Mouse (Mus musculus): Measurements from ENCODE around the gene Ndufs3. TPM values are rescaled to one million over a fixed set of nuclear protein-coding genes. Genes with fewer than 3 reads are reported as not detected.
A peak's percentile ranks its signal among the peaks of the same experiment; 100 is the strongest.

The Ndufs3 gene
- polyA plus RNA-seq, 1 experiment from 2014 or later: 259 TPM

DNA sequence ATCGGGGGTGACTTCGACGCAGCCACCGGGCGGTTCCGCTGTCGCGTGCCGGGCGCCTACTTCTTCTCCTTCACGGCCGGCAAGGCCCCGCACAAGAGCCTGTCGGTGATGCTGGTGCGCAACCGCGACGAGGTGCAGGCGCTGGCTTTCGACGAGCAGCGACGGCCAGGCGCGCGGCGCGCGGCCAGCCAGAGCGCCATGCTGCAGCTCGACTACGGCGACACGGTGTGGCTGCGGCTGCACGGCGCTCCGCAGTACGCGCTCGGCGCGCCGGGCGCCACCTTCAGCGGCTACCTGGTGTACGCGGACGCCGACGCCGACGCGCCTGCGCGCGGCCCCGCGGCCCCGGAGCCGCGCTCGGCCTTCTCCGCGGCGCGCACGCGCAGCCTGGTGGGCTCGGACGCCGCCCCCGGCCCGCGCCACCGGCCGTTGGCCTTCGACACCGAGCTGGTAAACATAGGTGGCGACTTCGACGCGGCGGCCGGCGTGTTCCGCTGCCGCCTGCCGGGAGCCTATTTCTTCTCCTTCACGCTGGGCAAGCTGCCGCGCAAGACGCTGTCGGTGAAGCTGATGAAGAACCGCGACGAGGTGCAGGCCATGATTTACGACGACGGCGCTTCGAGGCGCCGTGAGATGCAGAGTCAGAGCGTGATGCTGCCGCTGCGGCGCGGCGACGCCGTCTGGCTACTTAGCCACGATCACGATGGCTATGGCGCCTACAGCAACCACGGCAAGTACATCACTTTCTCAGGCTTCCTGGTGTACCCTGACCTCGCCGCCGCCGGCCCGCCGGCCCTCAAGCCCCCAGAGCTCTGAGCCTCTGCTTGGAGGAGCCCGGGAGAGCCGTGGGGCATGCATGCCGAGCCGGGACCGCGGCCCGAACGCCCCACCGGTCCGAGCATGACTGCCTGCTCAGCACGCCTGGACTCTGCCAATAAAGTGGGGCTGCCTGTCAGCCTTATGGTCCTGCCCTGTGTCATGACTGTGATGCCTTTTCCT lies 14.8 kb downstream of the Ndufs3 start:
- Histone ChIP-seq H3K4me3 (ENCODE audit: low read depth, low read length) (peak overlapping the region; percentile 43), H3K27ac (ENCODE audit: low read depth, low read length) (peak overlapping the region; percentile 70), H3K9ac (replicated peaks; ENCODE audit: low read depth, low read length) (peak overlapping the region; percentile 58), H3K9me3 (ENCODE audit: control insufficient read depth, low read length) (no peaks in the 10 kb centered on the region), H3K4me2 (ENCODE audit: low read depth, low read length) (peak overlapping the region; percentile 70), H3K36me3 (ENCODE audit: control insufficient read depth, insufficient read depth, low read length) (peaks cover 13% of the 10 kb centered on the region), H3K27me3 (ENCODE audit: control insufficient read depth, insufficient read depth, low read length) (peaks cover 7% of the 10 kb centered on the region), H3K4me1 (ENCODE audit: control insufficient read depth, insufficient read depth, low read length) (peaks cover 28% of the 10 kb centered on the region)
- ATAC-seq (ENCODE audit: low read depth): peak; percentile 66
- WGBS: 3% methylated on average over 108 of the region's 133 CpGs

DNA sequence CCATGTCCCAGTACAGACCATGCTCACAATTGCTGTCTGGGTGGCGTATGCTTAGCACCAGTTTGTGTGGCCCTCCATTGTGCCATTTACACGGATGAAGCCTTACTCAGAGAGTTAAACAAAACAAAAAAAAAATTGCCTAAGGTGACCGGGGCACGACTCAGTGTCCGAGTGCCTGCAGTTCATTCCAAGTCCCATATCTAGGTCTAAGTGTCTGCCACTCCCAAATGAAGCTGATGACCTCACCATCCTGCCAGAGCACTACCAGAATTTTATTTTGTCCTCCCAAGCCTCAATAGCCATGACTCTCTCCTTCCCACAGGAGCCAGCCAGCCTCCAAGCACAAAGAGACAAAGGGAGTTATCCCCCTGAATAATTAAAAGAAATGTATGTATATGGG lies 17.0 kb downstream of the Ndufs3 start:
- Histone ChIP-seq H3K4me3 (ENCODE audit: low read depth, low read length) (peak overlapping the region; percentile 68), H3K27me3 (ENCODE audit: control insufficient read depth, insufficient read depth, low read length) (peaks cover 7% of the 10 kb centered on the region), H3K4me2 (ENCODE audit: low read depth, low read length) (peak overlapping the region; percentile 75), H3K27ac (ENCODE audit: low read depth, low read length) (no peak overlapping the region), H3K9me3 (ENCODE audit: control insufficient read depth, low read length) (no peaks in the 10 kb centered on the region), H3K36me3 (ENCODE audit: control insufficient read depth, insufficient read depth, low read length) (peaks cover 10% of the 10 kb centered on the region), H3K4me1 (ENCODE audit: control insufficient read depth, insufficient read depth, low read length) (peaks cover 36% of the 10 kb centered on the region), H3K9ac (replicated peaks; ENCODE audit: low read depth, low read length) (peak overlapping the region; percentile 92)
- no peak for ATAC-seq (ENCODE audit: low read depth)
- WGBS: 66% methylated on average over 5 of the region's 5 CpGs

GRCm38 (mm10) chr2:90886436-90886835 lies 18.2 kb downstream of the Ndufs3 start:
- Histone ChIP-seq H3K4me3 (ENCODE audit: low read depth, low read length) (peak overlapping the region; percentile 68), H3K9me3 (ENCODE audit: control insufficient read depth, low read length) (no peaks in the 10 kb centered on the region), H3K27me3 (ENCODE audit: control insufficient read depth, insufficient read depth, low read length) (peaks cover 7% of the 10 kb centered on the region), H3K4me1 (ENCODE audit: control insufficient read depth, insufficient read depth, low read length) (peaks cover 36% of the 10 kb centered on the region), H3K4me2 (ENCODE audit: low read depth, low read length) (peak overlapping the region; percentile 75), H3K36me3 (ENCODE audit: control insufficient read depth, insufficient read depth, low read length) (0 out of 2 replicates have a peak, but pooled peaks cover 4% of the 10 kb centered on the region), H3K9ac (replicated peaks; ENCODE audit: low read depth, low read length) (peak overlapping the region; percentile 92), H3K27ac (ENCODE audit: low read depth, low read length) (peak overlapping the region; percentile 92)
- WGBS: 12% methylated on average over 6 of the region's 6 CpGs
- ATAC-seq (ENCODE audit: low read depth): 0 out of 2 replicates have a peak, but pooled peaks have one; percentile 1

DNA sequence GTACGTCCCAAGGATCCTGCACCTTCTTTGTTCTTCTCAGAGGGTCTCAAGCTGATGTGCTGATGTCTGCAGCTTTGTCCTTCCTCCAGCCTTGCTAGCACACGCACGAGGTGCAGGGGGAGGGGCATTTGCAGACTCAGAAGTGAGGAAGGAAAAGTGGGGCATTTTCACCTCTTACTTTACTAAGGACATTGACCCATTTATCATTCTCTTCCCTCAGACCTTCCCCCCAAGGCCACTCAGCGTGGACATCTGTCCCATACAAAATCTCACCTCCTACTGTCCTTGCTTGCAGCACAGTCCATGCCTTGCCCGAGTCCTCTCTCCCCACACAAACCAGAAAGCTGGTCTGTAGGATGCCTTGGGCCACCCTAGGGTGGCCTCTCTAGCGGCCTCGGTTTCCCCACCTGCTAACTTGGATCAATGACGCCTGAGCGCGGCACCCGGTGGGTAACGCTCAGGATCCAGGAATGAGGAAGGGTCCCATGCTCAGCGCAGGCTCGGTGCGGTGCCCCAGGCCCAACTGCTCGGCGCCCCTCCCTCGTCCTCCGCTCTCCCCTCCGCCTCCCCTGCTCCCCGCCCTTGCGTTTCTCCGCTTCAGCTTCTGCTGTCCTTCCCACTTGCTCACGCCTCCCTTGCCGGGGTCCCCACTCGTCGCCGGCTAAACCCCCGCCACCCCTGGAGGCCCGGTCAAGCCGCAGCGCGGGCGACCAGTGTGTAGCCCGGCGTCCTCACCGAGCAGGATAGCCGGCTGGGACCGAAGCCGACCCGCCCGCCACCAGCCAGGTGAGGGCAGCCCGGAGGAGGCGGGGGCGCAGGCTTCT lies 19.2 kb downstream of the Ndufs3 start, which contains the start of gene C1qtnf4:
Gene C1qtnf4 (plus strand): TSS at position 643 of the 824 bp plus-strand sequence.
- WGBS: 1% methylated on average over 38 of the region's 45 CpGs
- peak; percentile 78 for ATAC-seq (ENCODE audit: low read depth)
- peaks cover 7% of the 10 kb centered on the region for H3K27me3 ChIP-seq (ENCODE audit: control insufficient read depth, insufficient read depth, low read length)
- H3K9me3 ChIP-seq (ENCODE audit: control insufficient read depth, low read length): no peaks in the 10 kb centered on the region
- H3K4me1 ChIP-seq (ENCODE audit: control insufficient read depth, insufficient read depth, low read length): peaks cover 32% of the 10 kb centered on the region
- peak within 1 kb of the TSS; percentile 68 for H3K4me3 ChIP-seq (ENCODE audit: low read depth, low read length)
- peak within 1 kb of the TSS; percentile 75 for H3K4me2 ChIP-seq (ENCODE audit: low read depth, low read length)
- H3K27ac ChIP-seq (ENCODE audit: low read depth, low read length): peak within 1 kb of the TSS; percentile 92
- peak within 1 kb of the TSS; percentile 92 for H3K9ac ChIP-seq (replicated peaks; ENCODE audit: low read depth, low read length)
- H3K36me3 ChIP-seq (ENCODE audit: control insufficient read depth, insufficient read depth, low read length): 0 out of 2 replicates have a peak, but pooled peaks cover 4% of the 10 kb centered on the region

DNA sequence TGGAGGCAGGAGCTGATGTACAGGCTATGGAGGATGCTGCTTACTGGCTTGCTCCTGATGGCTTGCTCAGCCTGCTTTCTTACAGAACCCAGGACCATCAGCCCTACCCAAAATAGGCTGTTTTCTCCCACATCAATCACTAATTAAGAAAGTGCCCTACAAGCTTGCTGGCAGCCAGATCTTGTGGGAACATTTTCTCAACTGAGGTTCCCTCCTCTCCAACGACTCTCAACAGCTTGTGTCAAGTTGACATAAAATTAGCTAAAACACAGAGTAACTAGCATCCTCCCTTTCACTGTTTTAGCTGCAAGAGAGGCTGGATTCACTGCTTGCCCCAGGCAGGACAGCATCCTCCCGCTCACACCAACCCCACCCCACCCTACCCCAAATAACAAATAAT lies 22.8 kb downstream of the Ndufs3 start:
- Histone ChIP-seq H3K9ac (replicated peaks; ENCODE audit: low read depth, low read length) (no peak overlapping the region), H3K4me3 (ENCODE audit: low read depth, low read length) (no peak overlapping the region), H3K4me2 (ENCODE audit: low read depth, low read length) (no peak overlapping the region), H3K4me1 (ENCODE audit: control insufficient read depth, insufficient read depth, low read length) (peaks cover 17% of the 10 kb centered on the region), H3K36me3 (ENCODE audit: control insufficient read depth, insufficient read depth, low read length) (no peaks in the 10 kb centered on the region), H3K9me3 (ENCODE audit: control insufficient read depth, low read length) (no peaks in the 10 kb centered on the region), H3K27ac (ENCODE audit: low read depth, low read length) (no peak overlapping the region), H3K27me3 (ENCODE audit: control insufficient read depth, insufficient read depth, low read length) (0 out of 2 replicates have a peak, but pooled peaks cover 4% of the 10 kb centered on the region)
- no peak for ATAC-seq (ENCODE audit: low read depth)
- WGBS: 86% methylated on average over 2 of the region's 2 CpGs

- Histone ChIP-seq H3K9me3 (ENCODE audit: control insufficient read depth, low read length) (no peaks in the 10 kb centered on the region), H3K27me3 (ENCODE audit: control insufficient read depth, insufficient read depth, low read length) (no peaks in the 10 kb centered on the region), H3K27ac (ENCODE audit: low read depth, low read length) (peak overlapping the region; percentile 44), H3K9ac (replicated peaks; ENCODE audit: low read depth, low read length) (no peak overlapping the region), H3K36me3 (ENCODE audit: control insufficient read depth, insufficient read depth, low read length) (no peaks in the 10 kb centered on the region), H3K4me3 (ENCODE audit: low read depth, low read length) (no peak overlapping the region), H3K4me2 (ENCODE audit: low read depth, low read length) (peak overlapping the region; percentile 2; the same call in 1 of the 2 replicates), H3K4me1 (ENCODE audit: control insufficient read depth, insufficient read depth, low read length) (peaks cover 17% of the 10 kb centered on the region)
- ATAC-seq (ENCODE audit: low read depth): no peak
- 30% methylated on average over 6 of the region's 6 CpGs for WGBS
These were observed 24.4 kb downstream of the Ndufs3 start for GRCm38 (mm10) chr2:90880144-90880785.

DNA sequence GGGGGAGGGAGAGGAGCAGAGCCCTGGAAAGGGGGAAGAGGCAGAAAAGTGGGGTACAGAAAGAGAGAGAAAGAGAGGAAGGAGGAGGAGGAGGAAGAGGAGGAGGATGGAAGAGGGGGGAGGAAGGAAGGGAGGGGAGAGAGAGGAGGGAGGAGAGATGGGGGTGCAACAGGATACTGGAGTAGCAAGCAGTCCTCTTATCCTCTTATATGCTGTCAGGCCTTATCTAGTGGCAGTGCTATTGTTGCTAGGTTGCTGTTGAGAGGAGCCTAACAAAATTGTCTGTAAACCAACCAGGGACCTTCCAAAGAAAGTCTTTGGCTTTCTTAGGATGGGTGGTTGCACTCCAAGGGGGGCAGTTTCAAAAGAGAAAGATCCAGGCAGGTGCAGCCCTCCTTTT lies 25.2 kb downstream of the Ndufs3 start:
- no peaks in the 10 kb centered on the region for H3K36me3 ChIP-seq (ENCODE audit: control insufficient read depth, insufficient read depth, low read length)
- peaks cover 14% of the 10 kb centered on the region for H3K4me1 ChIP-seq (ENCODE audit: control insufficient read depth, insufficient read depth, low read length)
- H3K4me2 ChIP-seq (ENCODE audit: low read depth, low read length): no peak overlapping the region
- H3K4me3 ChIP-seq (ENCODE audit: low read depth, low read length): no peak overlapping the region
- no peaks in the 10 kb centered on the region for H3K9me3 ChIP-seq (ENCODE audit: control insufficient read depth, low read length)
- H3K27me3 ChIP-seq (ENCODE audit: control insufficient read depth, insufficient read depth, low read length): no peaks in the 10 kb centered on the region
- H3K9ac ChIP-seq (replicated peaks; ENCODE audit: low read depth, low read length): no peak overlapping the region
- ATAC-seq (ENCODE audit: low read depth): no peak
- H3K27ac ChIP-seq (ENCODE audit: low read depth, low read length): no peak overlapping the region

GRCm38 (mm10) chr2:90877584-90878259 lies 26.9 kb downstream of the Ndufs3 start:
- Histone ChIP-seq H3K9ac (replicated peaks; ENCODE audit: low read depth, low read length) (no peak overlapping the region), H3K36me3 (ENCODE audit: control insufficient read depth, insufficient read depth, low read length) (no peaks in the 10 kb centered on the region), H3K27me3 (ENCODE audit: control insufficient read depth, insufficient read depth, low read length) (no peaks in the 10 kb centered on the region), H3K9me3 (ENCODE audit: control insufficient read depth, low read length) (no peaks in the 10 kb centered on the region), H3K4me2 (ENCODE audit: low read depth, low read length) (no peak overlapping the region), H3K4me1 (ENCODE audit: control insufficient read depth, insufficient read depth, low read length) (peaks cover 9% of the 10 kb centered on the region; the same call in 1 of the 2 replicates), H3K27ac (ENCODE audit: low read depth, low read length) (no peak overlapping the region), H3K4me3 (ENCODE audit: low read depth, low read length) (no peak overlapping the region)
- ATAC-seq (ENCODE audit: low read depth): no peak
- 76% methylated on average over 4 of the region's 5 CpGs for WGBS
